Mouse (Mus musculus): ENCODE measurements around the gene Crip1. TPM values are rescaled to one million over a fixed set of nuclear protein-coding genes. Genes with fewer than 3 reads are reported as not detected.

The Crip1 gene
- polyA plus RNA-seq, 1 experiment, result 53.9 TPM

DNA sequence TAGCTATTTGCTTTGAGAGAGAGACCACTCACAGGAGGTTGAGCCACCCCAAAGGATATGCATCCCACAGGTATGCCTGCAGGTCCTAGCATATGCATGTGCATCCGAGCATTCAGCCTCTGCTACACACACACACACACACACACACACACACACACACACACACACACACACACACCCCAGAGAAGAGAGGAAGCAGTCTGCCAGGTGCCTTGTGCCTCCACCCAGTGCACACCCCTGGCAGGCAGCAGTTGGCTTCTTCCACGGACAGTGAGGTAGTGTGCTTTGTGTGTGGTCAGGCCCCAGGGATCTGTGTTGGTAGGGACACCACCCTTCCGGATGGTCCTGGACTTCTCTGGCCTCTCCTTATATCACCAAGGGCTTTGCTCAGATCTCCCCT, 3.8 kb downstream of the Crip1 start:
- DNase-seq (ENCODE audit: low read depth), result no peak
- TF ChIP-seq POLR2A (IDR thresholded peaks at IDR 0.05; ENCODE audit: borderline replicate concordance, extremely low read depth, insufficient read depth, insufficient read length, poor library complexity, severe bottlenecking) (no peak), CTCF (IDR thresholded peaks at IDR 0.05; ENCODE audit: borderline replicate concordance, extremely low read depth, insufficient read depth, insufficient read length) (no peak)

- no peak for DNase-seq (ENCODE audit: low read depth)
- TF ChIP-seq CTCF (IDR thresholded peaks at IDR 0.05; ENCODE audit: borderline replicate concordance, extremely low read depth, insufficient read depth, insufficient read length), result no peak
- TF ChIP-seq POLR2A (IDR thresholded peaks at IDR 0.05; ENCODE audit: borderline replicate concordance, extremely low read depth, insufficient read depth, insufficient read length, poor library complexity, severe bottlenecking), result no peak
These were observed 4.5 kb downstream of the Crip1 start for GRCm38 (mm10) chr12:113150591-113150990.

GRCm38 (mm10) chr12:113151046-113151445, 4.9 kb downstream of the Crip1 start:
- DNase-seq (ENCODE audit: low read depth), result no peak
- TF ChIP-seq CTCF (IDR thresholded peaks at IDR 0.05; ENCODE audit: borderline replicate concordance, extremely low read depth, insufficient read depth, insufficient read length), result no peak

GRCm38 (mm10) chr12:113151661-113152271, 5.7 kb downstream of the Crip1 start:
- TF ChIP-seq CTCF (IDR thresholded peaks at IDR 0.05; ENCODE audit: borderline replicate concordance, extremely low read depth, insufficient read depth, insufficient read length), result no peak
- TF ChIP-seq POLR2A (IDR thresholded peaks at IDR 0.05; ENCODE audit: borderline replicate concordance, extremely low read depth, insufficient read depth, insufficient read length, poor library complexity, severe bottlenecking), result no peak
- DNase-seq (ENCODE audit: low read depth), result peak; percentile 38

DNA sequence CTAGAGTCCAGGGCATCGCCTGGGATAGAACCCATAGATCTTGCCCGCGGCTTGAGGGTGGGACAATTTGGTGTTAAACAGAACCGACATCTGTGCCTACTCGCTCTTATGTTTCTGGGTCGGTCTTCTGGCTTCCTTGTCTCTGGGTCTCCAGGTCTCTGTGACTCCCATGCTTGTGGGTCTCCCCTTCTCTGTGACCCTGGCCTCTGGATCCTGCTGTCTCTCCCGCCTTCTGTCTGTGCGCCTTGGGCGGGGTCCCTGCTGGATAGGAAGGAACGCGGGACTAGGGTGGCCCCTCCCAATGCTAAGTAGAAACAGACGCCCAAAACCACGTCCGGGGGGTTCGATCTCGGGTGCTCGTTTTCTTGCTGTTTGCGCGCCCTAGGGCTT, 6.2 kb downstream of the Crip1 start:
- no peak for TF ChIP-seq POLR2A (IDR thresholded peaks at IDR 0.05; ENCODE audit: borderline replicate concordance, extremely low read depth, insufficient read depth, insufficient read length, poor library complexity, severe bottlenecking)
- TF ChIP-seq CTCF (IDR thresholded peaks at IDR 0.05; ENCODE audit: borderline replicate concordance, extremely low read depth, insufficient read depth, insufficient read length), result no peak
- no peak for DNase-seq (ENCODE audit: low read depth)

DNA sequence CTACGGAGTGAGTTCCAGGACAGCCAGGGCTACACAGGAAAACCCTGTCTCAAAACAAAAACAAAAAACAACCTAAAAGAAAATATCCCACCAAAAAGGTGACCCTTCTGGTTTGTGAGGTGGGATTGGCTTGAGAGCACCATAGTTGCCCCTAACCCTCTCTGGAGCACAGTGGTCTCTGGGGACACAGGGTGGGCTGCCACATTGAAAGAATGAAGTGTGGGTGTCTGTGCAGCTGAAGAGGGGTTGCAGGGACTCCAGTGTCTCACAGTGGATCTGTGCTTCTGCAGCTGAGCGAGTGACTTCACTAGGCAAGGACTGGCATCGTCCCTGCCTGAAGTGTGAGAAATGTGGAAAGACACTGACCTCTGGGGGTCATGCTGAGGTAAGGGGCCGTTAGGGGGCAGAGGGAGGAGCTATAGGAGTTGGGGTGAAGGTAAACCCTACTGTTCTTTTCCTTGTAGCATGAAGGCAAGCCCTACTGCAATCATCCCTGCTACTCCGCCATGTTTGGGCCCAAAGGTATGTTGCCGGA, 6.9 kb downstream of the Crip1 start:
- TF ChIP-seq CTCF (IDR thresholded peaks at IDR 0.05; ENCODE audit: borderline replicate concordance, extremely low read depth, insufficient read depth, insufficient read length), result no peak
- TF ChIP-seq POLR2A (IDR thresholded peaks at IDR 0.05; ENCODE audit: borderline replicate concordance, extremely low read depth, insufficient read depth, insufficient read length, poor library complexity, severe bottlenecking), result no peak
- no peak for DNase-seq (ENCODE audit: low read depth)

DNA sequence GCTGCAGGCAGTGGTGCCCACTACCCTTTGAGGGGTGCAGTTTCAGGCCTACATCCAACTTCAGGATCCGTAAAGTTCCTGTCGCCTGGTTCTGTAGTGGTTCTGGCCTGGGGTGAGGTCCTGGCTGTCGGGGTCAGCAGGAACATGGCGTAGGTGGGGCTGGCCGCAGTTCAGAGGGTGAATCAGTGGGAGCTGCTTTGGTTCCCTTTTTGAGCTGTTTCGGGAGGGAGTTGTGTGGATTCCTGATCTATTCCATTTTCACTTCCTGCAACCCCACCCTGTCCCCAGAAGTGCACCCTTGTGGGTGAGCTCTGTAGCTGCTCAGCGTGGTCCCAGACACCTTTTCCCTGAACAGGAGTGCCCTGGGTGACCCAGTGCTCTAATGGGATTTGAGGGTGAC, 7.9 kb downstream of the Crip1 start:
- DNase-seq (ENCODE audit: low read depth), result no peak
- TF ChIP-seq POLR2A (IDR thresholded peaks at IDR 0.05; ENCODE audit: borderline replicate concordance, extremely low read depth, insufficient read depth, insufficient read length, poor library complexity, severe bottlenecking) (no peak), CTCF (IDR thresholded peaks at IDR 0.05; ENCODE audit: borderline replicate concordance, extremely low read depth, insufficient read depth, insufficient read length) (no peak)

GRCm38 (mm10) chr12:113154747-113155075, 8.6 kb downstream of the Crip1 start:
- DNase-seq (ENCODE audit: low read depth), result no peak
- TF ChIP-seq CTCF (IDR thresholded peaks at IDR 0.05; ENCODE audit: borderline replicate concordance, extremely low read depth, insufficient read depth, insufficient read length) (no peak), POLR2A (IDR thresholded peaks at IDR 0.05; ENCODE audit: borderline replicate concordance, extremely low read depth, insufficient read depth, insufficient read length, poor library complexity, severe bottlenecking) (no peak)

DNA sequence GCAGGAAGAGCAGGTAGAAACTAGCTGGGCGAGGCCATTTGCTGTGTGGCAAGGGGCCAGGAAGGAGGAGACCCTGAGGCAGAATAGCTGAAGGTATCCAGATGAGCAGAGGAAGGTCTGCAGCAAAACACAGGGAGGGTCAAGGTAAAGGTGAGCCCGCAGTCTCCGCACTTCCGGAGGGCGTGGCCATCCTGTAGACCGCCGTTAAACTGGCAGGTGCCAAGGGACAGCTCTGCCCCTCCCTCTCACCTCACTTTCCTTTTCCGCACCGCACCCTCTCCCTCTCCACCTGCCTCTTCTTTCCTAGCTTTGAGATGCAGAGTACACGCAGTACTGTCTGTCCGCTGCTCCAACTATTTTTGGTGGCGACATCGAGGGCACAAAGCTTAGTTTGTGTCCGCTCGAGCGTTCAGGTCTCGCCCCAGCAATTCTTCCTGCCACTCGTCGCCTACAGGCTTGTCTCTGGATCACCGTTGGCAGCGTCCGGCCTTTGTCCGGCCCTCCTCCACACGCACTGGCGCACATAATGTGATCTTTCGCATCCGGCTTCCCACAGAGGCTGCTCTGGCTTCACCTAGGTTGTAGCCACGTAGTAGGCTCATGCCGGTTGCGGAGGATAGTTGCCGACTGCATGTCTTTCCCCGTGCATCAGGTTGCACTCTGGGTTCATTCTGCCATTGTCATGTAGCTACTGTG, 9.1 kb downstream of the Crip1 start:
- no peak for TF ChIP-seq POLR2A (IDR thresholded peaks at IDR 0.05; ENCODE audit: borderline replicate concordance, extremely low read depth, insufficient read depth, insufficient read length, poor library complexity, severe bottlenecking)
- TF ChIP-seq CTCF (IDR thresholded peaks at IDR 0.05; ENCODE audit: borderline replicate concordance, extremely low read depth, insufficient read depth, insufficient read length), result no peak
- no peak for DNase-seq (ENCODE audit: low read depth)

DNA sequence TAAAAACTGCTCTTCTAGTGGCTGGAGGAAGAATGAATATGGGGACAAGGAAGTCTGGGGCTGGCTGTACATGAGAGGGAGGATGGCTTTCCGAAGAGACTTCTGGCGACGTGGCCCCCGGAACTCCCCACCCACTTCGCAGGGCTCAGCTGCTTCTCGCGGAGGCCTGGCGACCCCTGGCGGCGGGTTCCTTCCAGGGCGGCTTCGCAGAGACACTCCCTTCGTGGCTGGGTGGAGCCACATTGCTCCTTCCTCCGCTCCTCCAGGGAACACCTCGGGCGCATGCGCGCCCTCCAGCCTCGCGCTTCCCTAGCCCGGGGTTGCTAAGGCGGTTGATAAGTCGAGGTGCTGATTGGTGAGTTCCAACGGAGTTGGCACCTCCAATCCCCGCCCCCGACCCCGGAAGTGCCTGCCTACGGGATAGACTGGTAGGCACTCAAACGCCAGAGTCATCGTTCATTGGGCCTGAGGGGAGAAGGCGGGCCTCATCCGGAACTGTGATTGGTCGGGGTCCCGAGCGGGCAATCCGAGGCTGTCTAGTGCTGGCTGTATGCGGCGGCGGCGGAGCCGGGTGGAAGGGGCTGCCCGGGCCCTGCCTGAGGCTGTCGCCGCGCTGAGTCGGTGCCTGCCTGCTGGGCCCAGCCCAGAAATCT, 9.9 kb downstream of the Crip1 start, which contains the start of gene Tedc1:
TSS of gene Tedc1 (plus strand) at position 535 of the 653 bp plus-strand sequence.
- TF ChIP-seq POLR2A (IDR thresholded peaks at IDR 0.05; ENCODE audit: borderline replicate concordance, extremely low read depth, insufficient read depth, insufficient read length, poor library complexity, severe bottlenecking) (peak; percentile 49), CTCF (IDR thresholded peaks at IDR 0.05; ENCODE audit: borderline replicate concordance, extremely low read depth, insufficient read depth, insufficient read length) (peak; percentile 99)

GRCm38 (mm10) chr12:113156540-113156929, 10.4 kb downstream of the Crip1 start:
- no peak for DNase-seq (ENCODE audit: low read depth)
- no peak for TF ChIP-seq CTCF (IDR thresholded peaks at IDR 0.05; ENCODE audit: borderline replicate concordance, extremely low read depth, insufficient read depth, insufficient read length)
- TF ChIP-seq POLR2A (IDR thresholded peaks at IDR 0.05; ENCODE audit: borderline replicate concordance, extremely low read depth, insufficient read depth, insufficient read length, poor library complexity, severe bottlenecking), result no peak

More for the DNA sequence above, 9.9 kb downstream of the Crip1 start, which contains the start of gene Tedc1:
- peak; percentile 100 for DNase-seq (ENCODE audit: low read depth)

Measured in brain, embryonic 14.5 days (tissue).